Comparison of ENCODE assay signal across 9 mouse cellular contexts in the genomic region with DNA sequence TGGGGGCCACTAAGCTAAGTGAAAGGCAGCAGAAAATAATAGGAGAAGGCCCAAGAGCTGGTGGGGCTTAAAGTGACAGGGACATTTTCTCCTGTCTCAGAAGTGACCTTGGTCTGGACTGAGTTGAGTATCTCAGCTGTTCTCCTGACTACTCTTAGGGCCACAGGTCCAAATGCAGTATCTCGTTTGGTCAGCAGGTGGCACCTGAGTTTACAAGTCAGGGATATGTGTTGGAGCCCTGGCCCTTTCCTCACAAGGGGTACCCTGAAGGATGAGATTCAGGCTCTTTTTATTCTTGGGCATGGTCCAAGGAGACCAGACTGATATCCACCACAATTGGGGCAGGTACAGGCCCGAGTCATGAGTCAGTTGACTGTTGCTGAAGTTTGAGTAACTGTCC. TPM values are rescaled to one million over a fixed set of nuclear protein-coding genes. Genes with fewer than 3 reads are reported as not detected.
DNase-seq lines count a peak whose midpoint lies in the region; ATAC-seq lines count a peak whose summit lies in the region.
"Had no signal": no experiment of that assay in that cellular context is flagged by ENCODE, and none has a peak within 500 bp of the region (broad histone marks: within the 10 kb centered on the region; RNA-seq: fewer than 3 reads in every experiment).

No protein-coding gene starts in this region.

- peak; percentile 52 for DNase-seq in gastrocnemius, adult 18-20 months (ENCODE audit: low spot score)
- DNase-seq in gastrocnemius, postnatal 25 days = no peak
- peak; percentile 16 for DNase-seq in cerebellum, adult 11-12 months
- peak; percentile 73 for DNase-seq in layer of hippocampus, postnatal 14 days (ENCODE audit: low spot score in 2 of 2)
- DNase-seq in right cerebral cortex, postnatal 36 days (ENCODE audit: low spot score in 2 of 2) = peak; percentile 42 to 62
- DNase-seq: liver, embryonic 13.5 days had no signal

- no peak overlapping the region for H3K27ac ChIP-seq in forebrain, embryonic 16.5 days (ENCODE audit: low read length)
- no peak overlapping the region for H3K27ac ChIP-seq in hindbrain, embryonic 16.5 days (ENCODE audit: low read depth, low read length)
- H3K27ac ChIP-seq: liver, embryonic 13.5 days had no signal

- no peaks in the 10 kb centered on the region for H3K9me3 ChIP-seq in forebrain, embryonic 16.5 days (ENCODE audit: control insufficient read depth, low read length)
- no peaks in the 10 kb centered on the region for H3K9me3 ChIP-seq in hindbrain, embryonic 16.5 days (ENCODE audit: control insufficient read depth, low read length)
- H3K9me3 ChIP-seq: liver, embryonic 13.5 days had no signal

- ATAC-seq in forebrain, embryonic 16.5 days = peak; percentile 24; the same call in 1 of the 2 replicates
- peak; percentile 52; the same call in 1 of the 2 replicates for ATAC-seq in hindbrain, embryonic 16.5 days
- peak; percentile 79 for ATAC-seq in megakaryocyte, adult 5-6 weeks (ENCODE audit: poor library complexity, severe bottlenecking)

- 28% methylated on average over 2 of the region's 2 CpGs for WGBS in forebrain, embryonic 16.5 days
- 30% methylated on average over 2 of the region's 2 CpGs for WGBS in hindbrain, embryonic 16.5 days

- H3K4me2 ChIP-seq in forebrain, embryonic 16.5 days (ENCODE audit: low read length) = no peak overlapping the region
- no peak overlapping the region for H3K4me2 ChIP-seq in hindbrain, embryonic 16.5 days (ENCODE audit: low read length)
- H3K4me2 ChIP-seq: liver, embryonic 13.5 days had no signal

- no peak overlapping the region for H3K9ac ChIP-seq in forebrain, embryonic 16.5 days (replicated peaks; ENCODE audit: low read depth, low read length)
- no peak overlapping the region for H3K9ac ChIP-seq in hindbrain, embryonic 16.5 days (ENCODE audit: low read depth, low read length)
- H3K9ac ChIP-seq: liver, embryonic 13.5 days had no signal

- peaks cover 4% of the 10 kb centered on the region for H3K4me1 ChIP-seq in forebrain, embryonic 16.5 days (replicated peaks; ENCODE audit: control insufficient read depth, insufficient read depth, low read length)
- peaks cover 3% of the 10 kb centered on the region for H3K4me1 ChIP-seq in hindbrain, embryonic 16.5 days (ENCODE audit: control insufficient read depth, insufficient read depth, low read depth, low read length)

- H3K36me3 ChIP-seq in forebrain, embryonic 16.5 days (ENCODE audit: control insufficient read depth, insufficient read depth) = no peaks in the 10 kb centered on the region
- H3K36me3 ChIP-seq in hindbrain, embryonic 16.5 days (ENCODE audit: control insufficient read depth, insufficient read depth, low read length) = no peaks in the 10 kb centered on the region
- H3K36me3 ChIP-seq: liver, embryonic 13.5 days had no signal

- no peaks in the 10 kb centered on the region for H3K27me3 ChIP-seq in forebrain, embryonic 16.5 days (replicated peaks; ENCODE audit: control insufficient read depth, insufficient read depth, low read length)
- H3K27me3 ChIP-seq in hindbrain, embryonic 16.5 days (replicated peaks; ENCODE audit: control insufficient read depth, insufficient read depth, low read length) = no peaks in the 10 kb centered on the region
- H3K27me3 ChIP-seq: liver, embryonic 13.5 days had no signal

- no peak overlapping the region for H3K4me3 ChIP-seq in forebrain, embryonic 16.5 days (replicated peaks; ENCODE audit: low read length)
- no peak overlapping the region for H3K4me3 ChIP-seq in hindbrain, embryonic 16.5 days (ENCODE audit: low read length)
- H3K4me3 ChIP-seq: liver, embryonic 13.5 days had no signal

RNA-seq across cellular contexts. Expression of a gene that starts 44.8 kb away (rescaled TPM):
- total RNA-seq in gastrocnemius, adult 18-20 months (2021) = 10 to 100 TPM; 14.7 to 16.1 TPM
- 10 to 100 TPM; 13.9 to 19.0 TPM for total RNA-seq in gastrocnemius, postnatal 25 days (2021)
- polyA plus RNA-seq in forebrain, embryonic 16.5 days (2015; fragmentation: Nextera tagmentation; extraction: Ambion mirVana) = 36.4 and 39.4 TPM in 2 replicates
- 43.7 and 44.5 TPM in 2 replicates for polyA plus RNA-seq in hindbrain, embryonic 16.5 days (2015; fragmentation: Nextera tagmentation; extraction: Ambion mirVana)
- 10 to 100 TPM; 32.4 to 33.3 TPM for total RNA-seq in layer of hippocampus, postnatal 14 days (2021)
- total RNA-seq in megakaryocyte, adult 5-6 weeks (2015) = 5.1 and 6.8 TPM in 2 replicates
- 9.0 and 13.2 TPM in 2 replicates for total RNA-seq in megakaryocyte, adult 5-6 weeks (2017)

Comparison
In these comparisons a context has a peak if more than half of its experiments do, and no peak if none do; other contexts are left out.
1. ATAC-seq: peak in every context shown above with its lines; median percentile 79 in megakaryocyte, adult 5-6 weeks; 52 in hindbrain, embryonic 16.5 days; 24 in forebrain, embryonic 16.5 days.